8 mouse cellular contexts compared by ENCODE assay signal in the genomic region with DNA sequence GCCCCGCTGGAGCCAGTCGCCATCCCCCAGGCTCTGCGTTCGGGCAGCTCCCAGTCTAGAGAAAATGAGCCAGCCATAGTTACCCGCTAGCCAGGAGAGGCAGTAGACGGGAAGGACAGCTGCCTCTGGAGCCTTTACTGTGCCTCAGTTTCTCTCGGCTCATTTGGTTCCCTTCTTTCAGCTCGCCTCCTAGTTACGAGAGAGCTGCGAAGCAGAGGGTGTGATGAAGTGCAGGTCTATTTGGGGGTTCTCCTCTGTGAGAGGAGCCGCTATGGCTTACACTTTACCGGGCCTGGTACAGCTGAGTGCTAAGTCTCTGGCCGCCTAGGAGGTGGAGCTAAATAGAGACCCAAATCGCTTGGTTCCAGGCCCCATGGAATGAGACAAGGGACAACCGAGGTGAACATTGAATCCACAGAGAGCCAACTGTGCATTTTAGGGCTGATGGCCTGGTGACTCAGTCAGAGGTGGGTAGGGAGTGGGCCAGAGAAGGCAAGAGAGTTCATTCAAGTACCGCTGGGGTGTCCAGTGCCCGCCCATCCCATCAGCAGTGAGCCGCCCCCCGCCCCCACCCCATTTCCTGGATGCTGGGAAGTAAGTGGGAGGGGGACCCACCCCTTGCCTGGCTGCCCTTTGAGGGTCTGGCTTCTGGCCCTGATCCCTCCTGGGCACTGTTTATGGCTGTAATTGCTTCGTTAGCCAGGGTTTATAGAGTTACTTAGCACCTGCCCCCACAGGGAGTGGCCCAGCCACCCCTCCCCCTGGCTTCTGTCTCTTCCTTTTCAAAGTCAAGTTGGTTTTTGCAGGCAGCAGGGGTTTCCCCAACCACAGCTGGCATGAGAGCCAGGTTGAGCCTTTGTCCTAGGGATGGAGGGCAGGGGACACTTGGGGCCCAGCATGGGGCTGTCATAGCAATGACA. TPM values are rescaled to one million over a fixed set of nuclear protein-coding genes. Genes with fewer than 3 reads are reported as not detected.
DNase-seq lines count a peak whose midpoint lies in the region; ATAC-seq lines count a peak whose summit lies in the region.

No protein-coding gene starts in this region.

- H3K9me3 ChIP-seq in erythroblast, embryonic 14.5 days (ENCODE audit: control insufficient read depth, low read length) = no peaks in the 10 kb centered on the region
- H3K9me3 ChIP-seq in embryonic facial prominence, embryonic 11.5 days (replicated peaks; ENCODE audit: control insufficient read depth, low read length) = no peaks in the 10 kb centered on the region
- no peaks in the 10 kb centered on the region for H3K9me3 ChIP-seq in liver, embryonic 16.5 days (replicated peaks; ENCODE audit: control insufficient read depth, low read length)

- peaks cover 27% of the 10 kb centered on the region for H3K27me3 ChIP-seq in erythroblast, embryonic 14.5 days (ENCODE audit: control insufficient read depth)
- H3K27me3 ChIP-seq in embryonic facial prominence, embryonic 11.5 days (ENCODE audit: control insufficient read depth, insufficient read depth, low read length) = peaks cover 16% of the 10 kb centered on the region
- peaks cover 18% of the 10 kb centered on the region for H3K27me3 ChIP-seq in liver, embryonic 16.5 days (ENCODE audit: control insufficient read depth, insufficient read depth, low read depth, low read length)

- no peaks in the 10 kb centered on the region for H3K36me3 ChIP-seq in erythroblast, embryonic 14.5 days (ENCODE audit: control insufficient read depth)
- no peaks in the 10 kb centered on the region for H3K36me3 ChIP-seq in embryonic facial prominence, embryonic 11.5 days (replicated peaks; ENCODE audit: control insufficient read depth, insufficient read depth, low read depth, low read length)
- H3K36me3 ChIP-seq in liver, embryonic 16.5 days (ENCODE audit: control insufficient read depth, insufficient read depth) = no peaks in the 10 kb centered on the region

- H3K4me3 ChIP-seq in erythroblast, embryonic 14.5 days (replicated peaks) = peak overlapping the region; percentile 75
- H3K4me3 ChIP-seq in embryonic facial prominence, embryonic 11.5 days (ENCODE audit: low read depth, low read length) = peak overlapping the region; percentile 68
- peak overlapping the region; percentile 77 for H3K4me3 ChIP-seq in liver, embryonic 16.5 days (ENCODE audit: low read depth, low read length)

- peak; percentile 22 for DNase-seq in embryonic facial prominence, embryonic 11.5 days (ENCODE audit: low spot score)
- peak; percentile 84 for DNase-seq in induced T-regulatory cell, adult 2 months (ENCODE audit: low read depth)
- peak; percentile 56 for DNase-seq in retina, embryonic 14.5 days (ENCODE audit: low spot score)
- DNase-seq in frontal cortex, postnatal 36 days (ENCODE audit: low spot score in 2 of 2) = no peak
- no peak for DNase-seq in urinary bladder, adult 18-20 months (ENCODE audit: low spot score in 2 of 2)

- ATAC-seq in erythroblast, adult 5-6 weeks (replicated peaks; ENCODE audit: low FRiP score, poor library complexity, severe bottlenecking) = no peak
- no peak for ATAC-seq in embryonic facial prominence, embryonic 11.5 days (replicated peaks; ENCODE audit: insufficient number of reproducible peaks, low FRiP score, low TSS enrichment, low read depth)
- no peak for ATAC-seq in liver, embryonic 16.5 days (ENCODE audit: low read depth)

- 5% methylated on average over 20 of the region's 20 CpGs for WGBS in embryonic facial prominence, embryonic 11.5 days
- 19% methylated on average over 20 of the region's 20 CpGs for WGBS in liver, embryonic 16.5 days (ENCODE audit: insufficient replicate concordance)

- peak overlapping the region; percentile 57 for H3K9ac ChIP-seq in embryonic facial prominence, embryonic 11.5 days (replicated peaks; ENCODE audit: low read length)
- H3K9ac ChIP-seq in liver, embryonic 16.5 days (ENCODE audit: low read depth, low read length) = peak overlapping the region; percentile 52

- no peak overlapping the region for H3K27ac ChIP-seq in embryonic facial prominence, embryonic 11.5 days (replicated peaks; ENCODE audit: low read depth, low read length)
- H3K27ac ChIP-seq in liver, embryonic 16.5 days (ENCODE audit: low read length) = no peak overlapping the region

- peak overlapping the region; percentile 98 for H3K4me2 ChIP-seq in embryonic facial prominence, embryonic 11.5 days (ENCODE audit: low read depth, low read length)
- H3K4me2 ChIP-seq in liver, embryonic 16.5 days (ENCODE audit: low read depth, low read length) = peak overlapping the region; percentile 99

- H3K4me1 ChIP-seq in erythroblast, embryonic 14.5 days (ENCODE audit: control insufficient read depth) = peaks cover 49% of the 10 kb centered on the region
- H3K4me1 ChIP-seq in embryonic facial prominence, embryonic 11.5 days (ENCODE audit: control insufficient read depth, insufficient read depth, low read length) = peaks cover 7% of the 10 kb centered on the region
- H3K4me1 ChIP-seq in liver, embryonic 16.5 days (ENCODE audit: control insufficient read depth, low read depth, low read length) = peaks cover 33% of the 10 kb centered on the region

RNA-seq across cellular contexts. Expression of gene Tfeb, which starts 2.3 kb away (rescaled TPM):
- 1.5 and 1.7 TPM in 2 replicates for polyA plus RNA-seq in erythroblast, embryonic 14.5 days (2012)
- 4.6 and 6.7 TPM in 2 replicates for total RNA-seq in erythroblast, adult 5-6 weeks (2015; ENCODE audit: low replicate concordance)
- 3.8 and 9.4 TPM in 2 replicates for total RNA-seq in erythroblast, adult 5-6 weeks (2017; ENCODE audit: low replicate concordance)
- polyA plus RNA-seq in embryonic facial prominence, embryonic 11.5 days (2014; fragmentation: Nextera tagmentation; extraction: Ambion mirVana) = 2.1 and 2.8 TPM in 2 replicates
- 5.5 and 5.9 TPM in 2 replicates for polyA plus RNA-seq in liver, embryonic 16.5 days (2015; fragmentation: Nextera tagmentation; extraction: Ambion mirVana)

RNA-seq across cellular contexts. Expression of gene Pgc, which starts 12.5 kb away (rescaled TPM):
- polyA plus RNA-seq in erythroblast, embryonic 14.5 days (2012) = not detected in 2 replicates
- not detected in 2 replicates for total RNA-seq in erythroblast, adult 5-6 weeks (2015; ENCODE audit: low replicate concordance)
- not detected in 2 replicates for total RNA-seq in erythroblast, adult 5-6 weeks (2017; ENCODE audit: low replicate concordance)
- polyA plus RNA-seq in embryonic facial prominence, embryonic 11.5 days (2014; fragmentation: Nextera tagmentation; extraction: Ambion mirVana) = 0.15 TPM in 1 of 2 replicates, not detected in the other
- not detected in 2 replicates for polyA plus RNA-seq in liver, embryonic 16.5 days (2015; fragmentation: Nextera tagmentation; extraction: Ambion mirVana)

RNA-seq across cellular contexts. Expression of gene Prickle4, which starts 44.6 kb away (rescaled TPM):
- polyA plus RNA-seq in erythroblast, embryonic 14.5 days (2012) = 0.13 TPM in 1 of 2 replicates, not detected in the other
- not detected in 2 replicates for total RNA-seq in erythroblast, adult 5-6 weeks (2015; ENCODE audit: low replicate concordance)
- total RNA-seq in erythroblast, adult 5-6 weeks (2017; ENCODE audit: low replicate concordance) = not detected in 2 replicates
- 0.27 and 0.89 TPM in 2 replicates for polyA plus RNA-seq in embryonic facial prominence, embryonic 11.5 days (2014; fragmentation: Nextera tagmentation; extraction: Ambion mirVana)
- 0.25 TPM in 1 of 2 replicates, not detected in the other for polyA plus RNA-seq in liver, embryonic 16.5 days (2015; fragmentation: Nextera tagmentation; extraction: Ambion mirVana)

RNA-seq across cellular contexts. Expression of gene Gm21981, which starts 44.9 kb away (rescaled TPM):
- 0.05 TPM in 1 of 2 replicates, not detected in the other for polyA plus RNA-seq in erythroblast, embryonic 14.5 days (2012)
- not detected in 2 replicates for total RNA-seq in erythroblast, adult 5-6 weeks (2015; ENCODE audit: low replicate concordance)
- not detected in 2 replicates for total RNA-seq in erythroblast, adult 5-6 weeks (2017; ENCODE audit: low replicate concordance)
- polyA plus RNA-seq in embryonic facial prominence, embryonic 11.5 days (2014; fragmentation: Nextera tagmentation; extraction: Ambion mirVana) = 1.7 and 2.4 TPM in 2 replicates
- 0.05 TPM in 1 of 2 replicates, not detected in the other for polyA plus RNA-seq in liver, embryonic 16.5 days (2015; fragmentation: Nextera tagmentation; extraction: Ambion mirVana)

RNA-seq across cellular contexts. Expression of gene Frs3, which starts 50.3 kb away (rescaled TPM):
- polyA plus RNA-seq in erythroblast, embryonic 14.5 days (2012) = 0.05 and 0.08 TPM in 2 replicates
- total RNA-seq in erythroblast, adult 5-6 weeks (2015; ENCODE audit: low replicate concordance) = not detected in 2 replicates
- not detected in 2 replicates for total RNA-seq in erythroblast, adult 5-6 weeks (2017; ENCODE audit: low replicate concordance)
- 3.5 and 3.6 TPM in 2 replicates for polyA plus RNA-seq in embryonic facial prominence, embryonic 11.5 days (2014; fragmentation: Nextera tagmentation; extraction: Ambion mirVana)
- polyA plus RNA-seq in liver, embryonic 16.5 days (2015; fragmentation: Nextera tagmentation; extraction: Ambion mirVana) = 1.3 and 1.5 TPM in 2 replicates

Comparison
In these comparisons a context has a peak if more than half of its experiments do, and no peak if none do; other contexts are left out.
1. DNase-seq: peak in embryonic facial prominence, embryonic 11.5 days (single experiment), induced T-regulatory cell, adult 2 months (single experiment) and retina, embryonic 14.5 days (single experiment); none in frontal cortex, postnatal 36 days (0 of 2) and urinary bladder, adult 18-20 months (0 of 2).
2. Peak in every context shown above with its lines, with median percentiles within 50 percentile points of each other: H3K4me3 ChIP-seq.